Mouse (Mus musculus) cortical plate, adult 2 months (tissue): Measurements from ENCODE around the gene Sfxn3.
A peak's percentile ranks its signal among the peaks of the same experiment; 100 is the strongest.

Experiments
- CTCF ChIP-seq: fragments of 200-500 bp; IDR thresholded peaks from 2 replicates; pipeline ENCODE4 v1.5.1; 2011; ENCODE audit warnings: mild to moderate bottlenecking, control low read depth, low read length; ENCODE audit not compliant: insufficient read depth; ENCODE audit errors: extremely low read depth
- POLR2A ChIP-seq: fragments of 200-500 bp; IDR thresholded peaks from 2 replicates; pipeline ENCODE4 v1.6.1; 2011; ENCODE audit warnings: mild to moderate bottlenecking, low read length, control low read depth; ENCODE audit not compliant: insufficient read depth; ENCODE audit errors: extremely low read depth

GRCm38 (mm10) chr19:45073871-45074542 lies 26.7 kb downstream of the Sfxn3 start:
- TF ChIP-seq CTCF (peak; percentile 84), POLR2A (no peak)
